Mouse (Mus musculus): Measurements from ENCODE around the gene Col4a2.

Gene Col4a2

DNA sequence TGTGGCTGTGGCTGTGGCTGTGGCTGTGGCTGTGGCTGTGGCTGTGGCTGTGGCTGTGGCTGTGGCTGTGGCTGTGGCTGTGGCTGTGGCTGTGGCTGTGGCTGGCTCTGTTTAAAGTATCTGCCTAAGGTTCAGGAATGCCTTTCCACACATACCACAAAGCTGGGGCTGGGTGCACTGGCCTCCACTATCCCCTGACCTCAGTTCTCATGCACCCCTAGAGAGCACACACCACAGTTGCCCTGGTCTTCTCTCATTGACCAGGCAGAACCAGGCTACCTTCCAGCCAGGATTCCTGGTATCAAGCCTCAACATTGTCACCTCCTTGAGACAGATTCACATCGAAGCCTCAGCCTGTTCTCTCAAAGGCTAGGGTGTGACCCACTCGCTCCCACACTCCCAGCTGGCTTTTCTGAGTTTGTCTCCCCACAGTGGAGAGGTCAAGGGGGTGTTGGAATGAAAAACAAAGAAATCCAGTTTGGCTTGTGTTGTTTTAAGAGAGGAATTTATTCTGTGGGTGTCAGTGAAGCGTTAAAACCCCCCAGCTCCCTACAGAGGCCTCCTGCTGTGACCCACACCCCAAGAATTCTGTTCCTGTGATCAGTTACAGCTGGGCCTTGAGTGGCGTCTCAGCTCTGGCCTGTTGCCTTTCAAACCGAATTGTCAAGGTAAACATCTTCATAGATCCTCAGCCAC, 15.3 kb downstream of the Col4a2 start:
- no peak for DNase-seq

DNA sequence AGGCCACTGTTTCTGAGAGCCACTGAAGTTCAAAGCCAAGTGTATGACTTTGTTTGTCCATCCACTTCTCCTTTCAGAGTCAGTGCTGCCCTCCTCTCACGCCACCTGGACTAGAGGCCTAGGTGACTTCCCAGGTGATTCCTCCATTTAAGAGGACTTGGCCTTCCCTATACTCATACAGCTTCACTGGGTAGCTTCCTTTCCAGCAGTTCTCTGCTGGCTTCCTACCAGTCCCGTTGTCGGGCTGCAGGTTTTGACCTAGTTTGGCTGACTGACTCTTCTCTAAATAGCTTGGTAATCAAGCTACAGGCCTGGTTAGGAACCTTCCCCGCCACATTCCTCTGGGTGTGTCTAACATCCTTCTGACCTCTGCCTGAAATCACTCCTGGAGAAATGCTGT, 19.0 kb downstream of the Col4a2 start:
- no peak for DNase-seq

DNA sequence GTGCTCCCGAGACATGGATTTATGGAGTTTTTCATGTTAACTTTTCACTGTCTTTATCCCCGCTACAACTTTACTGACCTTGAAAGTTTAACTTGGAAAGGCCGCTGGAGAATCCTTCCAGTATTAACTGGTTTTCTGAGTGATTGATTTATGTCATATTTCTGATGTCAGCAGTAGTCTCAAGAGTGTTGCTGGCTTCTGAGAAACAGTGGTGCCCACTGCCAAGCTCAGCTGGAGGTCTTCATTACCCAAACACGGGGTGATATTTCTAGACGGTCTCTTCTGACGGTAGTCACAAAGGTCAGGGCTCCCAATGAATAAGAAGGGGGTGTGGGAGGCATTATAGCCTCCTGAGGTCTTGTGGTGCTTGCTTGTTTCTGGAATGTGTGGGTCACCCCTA, 21.1 kb downstream of the Col4a2 start:
- no peak for DNase-seq

DNA sequence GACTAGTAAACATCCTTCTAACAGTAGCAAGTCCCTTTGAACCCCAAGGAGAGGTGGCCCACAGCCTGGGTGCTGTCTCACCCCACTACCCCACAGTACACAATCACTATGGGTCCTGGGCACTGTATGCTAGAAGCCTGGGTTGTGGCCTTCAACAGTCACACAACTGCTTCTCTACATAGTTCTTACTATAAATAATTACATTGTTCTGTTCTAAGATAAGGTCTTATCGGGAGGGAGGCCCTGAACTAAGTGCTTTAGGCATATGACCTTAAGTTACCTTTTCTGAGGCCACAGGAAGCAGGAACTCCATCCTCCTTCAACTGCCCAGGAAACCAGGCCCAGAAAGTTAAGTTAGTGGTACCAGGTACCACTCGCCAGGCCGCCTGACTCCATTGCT, 21.9 kb downstream of the Col4a2 start:
- DNase-seq: no peak

DNA sequence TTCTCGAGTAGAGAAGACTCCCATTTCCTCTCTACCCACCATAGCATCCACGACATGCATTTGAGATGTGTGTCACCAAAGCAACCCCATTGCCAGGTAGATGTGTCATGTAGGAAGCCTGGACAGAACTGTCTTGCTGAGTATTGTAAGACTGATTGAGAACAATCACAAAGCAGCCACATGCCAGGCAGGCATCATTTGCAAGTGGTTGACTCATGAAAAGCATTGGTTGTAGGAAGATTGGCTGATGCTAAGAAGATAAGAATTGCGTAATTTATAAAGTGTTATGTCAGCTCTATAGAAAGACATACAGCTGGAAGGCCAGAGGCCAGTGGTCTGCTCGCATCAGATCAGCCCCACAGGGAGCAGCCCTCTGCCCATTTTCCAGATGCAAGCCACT, 22.6 kb downstream of the Col4a2 start:
- DNase-seq: no peak

DNA sequence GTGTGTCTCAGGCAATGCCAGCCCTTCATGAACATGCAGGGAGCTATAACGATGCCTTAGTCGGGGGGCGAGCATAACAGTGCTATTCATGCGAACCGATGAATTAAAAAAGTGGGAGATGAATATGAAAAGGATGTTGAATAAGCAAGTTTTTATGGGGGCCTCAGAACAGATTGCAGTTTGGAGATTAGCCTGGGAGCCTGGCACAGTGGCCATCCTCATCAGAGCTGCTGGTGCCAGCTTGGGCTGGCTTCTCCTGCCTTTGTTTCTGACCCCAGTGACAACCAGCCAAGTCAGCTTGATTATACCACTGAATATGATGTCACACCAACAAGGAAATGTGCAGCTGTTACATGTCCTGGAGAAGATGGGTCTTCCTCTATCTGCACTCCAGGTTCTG, 23.7 kb downstream of the Col4a2 start:
- no peak for DNase-seq

DNA sequence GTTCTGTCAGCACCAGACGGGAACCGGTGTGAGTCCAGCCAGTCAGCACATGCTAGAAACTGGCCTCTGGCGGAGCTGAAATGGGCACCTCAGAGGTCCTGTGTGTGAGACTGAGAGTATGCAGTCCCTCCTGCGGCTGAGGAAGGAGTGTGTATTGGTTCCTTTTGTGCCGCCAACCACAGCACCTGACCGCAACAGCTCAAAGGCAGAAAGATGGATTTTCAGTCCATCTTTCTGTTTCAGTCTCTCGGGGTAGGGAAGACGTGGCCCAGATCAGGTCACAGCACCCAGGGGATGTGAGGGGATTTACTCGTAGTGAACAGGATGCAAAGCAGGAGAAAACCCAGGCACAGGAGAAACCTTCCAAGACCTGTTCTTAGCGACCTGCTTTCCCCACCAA, 25.0 kb downstream of the Col4a2 start:
- no peak for DNase-seq

DNA sequence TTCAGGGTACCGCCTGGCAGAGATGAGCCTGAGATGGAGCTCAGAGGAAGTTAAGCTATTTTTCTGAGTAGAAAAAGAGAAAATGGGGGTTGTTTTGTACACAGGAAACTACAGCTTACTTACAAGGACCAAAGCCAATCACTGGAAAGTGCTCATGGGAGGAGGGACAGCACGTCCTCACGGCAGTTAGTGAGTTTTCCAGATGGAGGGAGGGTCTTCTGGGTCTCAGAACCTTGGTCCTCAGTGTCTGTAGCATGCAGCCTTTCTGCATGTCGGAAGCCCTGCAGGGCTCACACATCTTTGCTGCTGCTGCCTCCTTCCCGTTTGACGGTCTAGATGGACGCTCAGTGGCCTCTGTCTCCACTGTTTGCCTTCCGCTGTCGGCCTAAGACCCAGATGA, 25.9 kb downstream of the Col4a2 start:
- no peak for DNase-seq

DNA sequence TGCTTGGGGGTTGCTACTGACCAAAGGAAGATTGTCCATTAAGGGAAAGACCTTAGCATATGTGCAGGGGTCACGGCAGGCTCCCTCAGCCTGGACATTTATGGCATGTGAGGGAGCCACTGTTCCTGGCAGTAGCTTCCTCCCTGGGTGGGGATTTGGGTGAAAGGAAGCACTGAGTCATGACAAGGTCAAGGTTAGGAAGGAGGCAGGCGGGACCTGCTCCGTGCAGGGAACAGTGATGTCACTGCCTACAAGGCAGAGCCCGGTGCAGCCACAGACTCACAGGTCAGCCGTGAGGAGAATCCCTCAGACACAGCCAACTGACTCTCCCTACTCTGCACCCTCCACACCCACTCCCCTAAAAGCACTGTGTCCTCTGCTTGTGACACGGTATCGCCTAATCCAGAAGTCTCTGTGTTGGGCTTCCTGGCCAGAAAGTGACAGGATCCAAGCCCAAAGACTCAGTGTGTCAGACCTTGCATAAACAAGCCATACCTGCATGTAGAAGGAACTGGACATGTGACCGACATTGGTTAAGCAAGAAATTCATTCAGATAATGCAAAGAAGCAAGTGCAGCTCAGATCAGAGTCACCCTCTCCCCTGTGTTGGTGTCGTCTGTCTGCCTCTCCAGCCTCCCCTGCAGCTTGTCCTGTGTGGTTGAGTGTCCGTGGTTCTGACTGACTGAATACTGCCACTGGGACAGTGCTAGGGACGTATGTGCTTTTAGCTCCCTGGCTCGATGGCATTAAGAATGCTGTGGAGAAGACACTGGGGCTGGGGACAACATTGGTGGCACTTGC, 27.9 kb downstream of the Col4a2 start:
- DNase-seq: no peak

DNA sequence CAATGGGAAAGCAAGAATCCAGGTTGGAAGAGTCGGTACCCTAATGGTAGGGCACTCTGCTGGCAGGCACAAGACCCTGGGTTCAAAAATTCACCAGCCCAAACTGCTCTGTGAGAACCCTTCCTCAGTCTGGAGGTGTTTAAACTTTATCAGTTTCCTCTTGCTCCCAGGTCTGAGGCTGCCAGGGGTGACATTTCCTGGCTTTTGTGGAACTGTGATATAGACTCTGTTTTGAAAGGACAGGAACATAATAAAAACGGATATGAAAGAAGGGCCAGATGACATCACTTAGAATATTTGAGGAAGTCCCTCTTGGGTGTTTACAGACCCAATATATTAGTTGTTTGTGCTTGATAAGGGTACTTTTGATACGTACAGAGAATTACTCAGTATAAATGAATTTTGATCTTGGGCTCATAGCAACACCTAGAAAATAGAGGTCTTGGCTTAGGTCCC, 28.5 kb downstream of the Col4a2 start:
- DNase-seq: no peak

DNA sequence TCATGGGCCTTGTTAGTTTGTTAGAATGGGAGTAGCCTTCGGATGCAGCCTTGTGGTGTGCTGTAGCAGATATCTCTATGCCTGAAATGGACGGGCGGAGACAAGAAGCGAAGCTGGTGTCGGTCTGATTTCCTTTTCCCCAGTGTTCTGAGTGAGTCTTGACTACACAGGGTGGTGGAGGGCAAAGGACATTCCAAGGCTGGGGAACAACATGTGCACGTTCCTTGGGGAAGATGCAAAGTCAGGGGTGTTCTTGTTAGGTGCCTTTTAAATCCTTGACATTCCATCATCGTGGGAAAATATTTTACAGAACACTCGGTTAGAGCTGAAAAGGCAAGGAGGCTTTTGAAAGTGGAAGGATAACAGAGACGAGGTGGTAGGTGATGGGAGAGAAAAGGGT, 31.9 kb downstream of the Col4a2 start:
- no peak for DNase-seq

DNA sequence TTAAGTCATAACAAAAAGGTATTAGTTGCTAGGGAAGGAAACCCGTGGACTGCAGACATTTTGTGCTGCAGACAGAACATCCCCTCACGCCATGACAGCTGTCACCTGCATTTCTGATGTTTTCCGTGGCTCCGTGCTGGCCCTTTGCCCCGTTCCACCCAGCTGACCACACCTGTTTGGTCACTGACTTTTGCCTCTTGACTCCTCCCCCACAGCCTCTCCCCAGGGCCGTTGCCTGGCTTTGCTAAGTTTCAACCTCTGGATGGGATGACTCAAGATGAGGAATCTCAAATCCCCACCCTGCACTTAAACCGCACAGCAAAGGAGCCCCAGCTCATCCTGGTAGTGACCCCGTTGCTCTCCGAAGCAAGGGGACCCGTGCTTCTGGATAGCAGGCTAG, 33.6 kb downstream of the Col4a2 start:
- no peak for DNase-seq

DNA sequence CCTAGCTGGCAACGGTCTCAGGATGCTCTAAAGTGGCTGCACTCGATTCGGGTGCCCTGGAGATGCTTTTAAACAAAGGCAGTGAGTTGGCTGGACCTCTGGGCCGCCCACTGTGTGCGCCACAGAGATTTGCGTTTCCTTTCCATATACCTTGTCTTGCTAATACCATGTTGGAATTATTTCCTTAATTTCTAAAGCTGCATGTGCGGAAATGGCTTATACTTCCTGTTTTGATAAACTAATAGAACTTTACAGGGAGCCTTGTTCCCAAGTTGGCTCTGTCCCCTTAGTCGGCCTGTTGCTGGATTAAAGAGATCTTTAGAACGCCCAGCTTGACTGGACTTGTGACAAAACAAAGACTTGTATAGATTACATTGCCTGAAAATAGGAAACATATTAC, 35.1 kb downstream of the Col4a2 start:
- DNase-seq: no peak

DNA sequence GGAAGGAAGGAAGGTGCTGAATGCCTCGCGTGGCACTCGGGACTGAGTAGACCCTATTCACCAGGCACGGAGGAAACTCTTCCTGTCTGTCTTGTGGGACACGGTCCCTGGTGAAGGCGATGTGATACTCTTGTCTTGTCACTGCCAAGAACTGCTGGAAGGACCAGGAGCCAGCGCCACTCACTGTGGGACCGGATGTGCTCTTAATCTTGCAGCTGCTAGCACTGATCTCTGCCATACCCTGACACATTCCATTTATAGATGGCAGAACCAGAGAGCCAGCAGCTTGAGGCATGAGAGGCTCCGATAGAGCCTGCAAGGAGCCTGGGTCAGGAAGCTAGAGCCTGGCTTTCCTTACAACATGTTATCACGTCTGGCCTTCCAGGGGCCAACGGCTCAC, 36.0 kb downstream of the Col4a2 start:
- no peak for DNase-seq

DNA sequence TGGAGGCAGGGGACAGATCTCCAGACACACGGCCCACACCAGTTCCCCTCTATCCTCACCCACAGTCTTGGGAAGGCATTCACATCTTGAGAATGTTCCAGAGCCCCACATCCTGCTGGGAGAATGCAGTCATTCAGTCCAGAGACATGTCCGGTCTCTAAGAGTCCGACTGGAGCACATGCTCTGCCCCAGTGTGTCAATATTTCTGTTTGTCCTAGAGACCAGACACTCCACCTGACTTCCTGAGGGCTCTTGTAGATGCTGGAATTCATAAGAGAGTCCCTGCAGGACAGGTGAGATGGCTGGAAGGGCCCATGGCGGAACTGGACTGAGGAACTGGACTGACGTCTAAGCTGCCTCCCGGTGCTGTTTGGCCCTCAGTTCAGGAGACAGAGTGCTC, 38.8 kb downstream of the Col4a2 start:
- no peak for DNase-seq

DNA sequence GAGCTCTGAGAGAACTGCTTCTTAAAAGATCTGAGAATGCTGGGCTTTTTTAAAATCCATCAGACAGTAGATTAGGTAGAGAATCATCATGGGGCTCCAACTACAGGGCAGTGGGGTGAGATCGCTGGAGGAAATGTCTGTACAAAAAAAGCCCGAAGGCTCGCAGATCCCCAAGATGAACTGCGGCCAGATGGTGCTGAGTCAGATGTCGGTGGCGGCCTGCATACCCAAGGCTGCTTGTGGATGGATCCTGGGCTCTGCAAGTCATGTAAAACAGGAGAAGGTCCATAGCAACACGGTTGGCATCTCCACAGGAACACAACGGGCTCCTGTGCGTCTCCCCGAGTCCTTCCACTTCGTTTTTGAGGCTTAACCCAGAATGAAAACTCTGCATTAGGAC, 39.9 kb downstream of the Col4a2 start:
- no peak for DNase-seq

DNA sequence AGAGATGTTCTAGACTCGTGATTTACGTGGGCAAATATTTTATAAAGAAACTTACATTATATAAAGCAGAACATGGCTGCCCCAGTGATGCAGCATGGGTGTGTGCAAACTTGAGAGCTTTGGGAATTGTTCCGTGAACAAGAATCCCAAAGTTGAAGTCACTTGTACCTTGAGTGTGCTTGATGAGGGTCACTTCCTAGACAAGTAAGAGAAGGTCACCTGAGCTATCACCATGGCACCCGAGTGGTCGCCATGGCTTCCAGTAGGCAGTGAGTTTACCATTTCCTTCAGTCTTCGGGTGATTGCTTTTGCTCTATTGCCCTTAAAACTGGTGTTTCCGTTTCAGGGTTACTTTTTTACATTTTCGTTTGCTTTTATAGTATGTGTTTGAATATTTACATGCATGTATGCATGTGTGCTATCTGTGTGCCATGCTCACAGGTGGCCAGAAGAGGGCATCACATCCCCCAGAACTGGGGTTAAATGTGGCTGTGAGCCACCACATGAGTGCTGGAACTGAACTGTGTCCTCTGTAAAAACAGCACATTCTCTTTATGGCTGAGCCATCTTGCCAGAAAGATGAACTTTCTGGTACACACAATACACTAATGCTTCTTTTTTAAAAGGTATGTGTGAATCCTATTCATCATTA, 42.3 kb downstream of the Col4a2 start:
- no peak for DNase-seq

DNA sequence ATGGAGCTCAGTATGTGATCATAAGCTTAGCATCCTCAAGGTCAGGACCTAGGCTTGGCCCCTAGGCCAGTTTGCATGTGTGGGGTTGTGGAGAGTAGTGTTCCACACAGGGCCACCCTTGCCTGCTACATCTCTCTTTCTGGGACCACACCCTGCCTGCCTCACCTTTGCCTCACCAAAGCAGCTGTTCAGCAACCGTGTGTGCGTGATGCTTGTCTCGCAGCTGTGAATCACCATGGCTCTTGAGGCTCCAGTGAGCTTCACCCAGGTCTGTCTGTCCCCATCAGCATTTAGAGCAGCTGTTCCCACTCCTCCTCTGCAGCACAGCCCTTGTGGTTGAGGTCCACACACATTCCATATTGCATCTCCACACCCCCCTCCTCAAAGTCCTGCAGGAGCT, 43.3 kb downstream of the Col4a2 start:
- no peak for DNase-seq

DNA sequence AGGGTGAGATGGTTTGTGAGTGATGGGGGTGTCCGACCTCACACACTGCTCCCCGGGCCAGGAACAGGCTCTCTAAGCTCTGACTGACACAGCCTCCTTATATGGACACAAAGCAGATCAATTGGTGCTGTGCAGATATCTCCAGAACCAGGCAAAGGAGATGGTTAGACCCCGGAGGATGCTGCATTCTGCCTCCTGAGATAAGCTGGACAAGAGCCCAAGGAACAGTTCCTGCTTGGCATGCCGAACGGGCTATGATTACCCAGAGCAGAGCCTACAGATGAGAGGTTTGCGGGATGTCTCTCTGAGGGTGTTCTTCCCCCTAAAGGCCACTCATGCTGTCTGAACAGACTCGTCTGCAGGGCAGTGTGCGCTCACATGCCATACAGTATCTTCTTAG, 44.2 kb downstream of the Col4a2 start:
- no peak for DNase-seq

DNA sequence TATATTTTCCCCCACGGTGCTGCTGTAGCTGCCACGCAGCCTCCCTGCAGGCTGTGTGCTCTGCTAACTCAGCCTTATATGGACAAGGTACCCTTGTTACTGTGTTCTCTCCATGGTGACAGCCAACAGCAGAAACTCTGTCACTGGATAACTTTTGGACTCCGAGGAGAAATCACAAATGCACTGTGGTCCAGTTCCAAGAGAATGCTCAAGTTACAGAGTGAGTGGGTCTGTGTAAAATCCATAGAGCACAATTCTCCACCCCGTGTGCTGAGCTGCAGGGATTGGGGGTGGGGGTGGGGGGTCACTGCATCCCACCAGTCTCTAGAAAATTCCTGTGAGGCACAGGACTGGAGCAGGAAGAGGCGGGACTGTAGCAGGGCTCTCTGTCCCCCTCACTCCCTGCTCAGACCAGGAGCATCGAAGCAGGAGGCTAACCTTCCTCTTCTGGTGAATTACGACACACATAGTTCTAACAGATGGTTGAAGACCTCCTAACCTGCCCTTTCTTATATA, 45.4 kb downstream of the Col4a2 start:
- DNase-seq: no peak

DNA sequence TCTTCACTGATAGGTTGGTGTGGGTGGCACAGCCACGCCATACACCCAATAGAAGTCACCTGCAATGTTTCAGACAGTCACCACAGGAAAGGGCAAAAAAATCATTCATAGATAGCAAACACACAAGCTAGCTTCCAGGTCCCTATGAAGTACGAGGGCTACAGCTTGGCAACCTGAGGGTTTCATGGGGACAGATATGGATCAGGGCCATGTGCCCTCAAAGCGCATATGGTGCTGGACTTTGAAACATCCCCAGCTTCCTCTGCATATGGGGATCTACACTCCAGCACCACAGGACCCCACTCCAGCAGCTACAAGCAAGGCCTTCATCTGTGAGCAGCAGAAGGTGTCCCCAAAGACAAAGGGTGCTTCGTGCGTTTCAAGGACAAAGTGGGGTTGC, 47.2 kb downstream of the Col4a2 start:
- no peak for DNase-seq

DNA sequence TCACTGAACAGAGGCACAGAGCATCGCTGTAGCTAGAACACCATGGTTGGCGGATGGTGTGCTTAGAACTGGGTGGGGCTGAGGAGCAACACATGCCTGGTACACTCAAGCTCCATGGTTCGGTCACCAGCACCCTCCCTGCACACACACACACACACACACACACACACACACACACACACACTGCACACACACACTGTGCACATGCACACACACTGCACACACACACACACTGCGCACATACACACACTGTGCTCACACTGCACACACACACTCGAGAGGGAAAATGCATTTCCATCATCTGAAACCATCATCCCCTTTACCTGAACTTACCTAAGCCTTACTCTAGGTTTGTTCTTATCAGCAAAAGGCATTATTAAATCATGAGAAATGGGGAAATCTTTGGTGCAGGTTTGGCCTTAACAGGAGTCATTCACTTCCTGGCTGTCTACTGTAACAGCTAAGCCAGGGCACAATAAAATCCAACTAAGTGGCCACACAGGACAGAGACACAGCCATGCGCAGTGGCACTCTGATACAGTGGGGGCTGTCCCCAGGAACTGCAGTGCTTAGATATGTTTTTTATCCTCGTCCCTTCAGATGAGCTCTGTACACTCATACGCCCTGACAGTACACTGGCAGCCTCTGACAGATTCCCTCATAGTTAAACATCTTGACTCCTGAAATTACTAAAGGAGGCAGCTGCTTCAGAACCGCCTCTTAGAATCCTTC, 49.1 kb downstream of the Col4a2 start:
- no peak for DNase-seq

Measured in cerebellum, adult 9-11 months (tissue).